Mouse (Mus musculus) midbrain, embryonic 10.5 days (tissue): ENCODE measurements around the gene Uba2. TPM values are rescaled to one million over a fixed set of nuclear protein-coding genes. Genes with fewer than 3 reads are reported as not detected.
A peak's percentile ranks its signal among the peaks of the same experiment; 100 is the strongest.
"Not testable (repeated sequence)": the region's sequence is repeated elsewhere in the genome, so short reads cannot be mapped to it uniquely, and the experiment has no call there.

Experiments
- DNase-seq: peaks from one replicate; pipeline ENCODE4 v3.0.0-alpha.2; 2017; ENCODE audit warnings: low spot score
- H3K27ac ChIP-seq: fragments of 300-500 bp; sonication (generic); replicated peaks from 2 replicates; pipeline ENCODE4 v1.5.1; 2016; ENCODE audit warnings: mild to moderate bottlenecking
- H3K27me3 ChIP-seq: fragments of 300-500 bp; sonication (generic); 2 replicates; pipeline ENCODE4 v1.6.1; 2016; ENCODE audit warnings: low read depth, mild to moderate bottlenecking; ENCODE audit not compliant: poor library complexity, severe bottlenecking
- H3K36me3 ChIP-seq: fragments of 300-500 bp; sonication (generic); 2 replicates; pipeline ENCODE4 v1.6.1; 2016; ENCODE audit warnings: mild to moderate bottlenecking, moderate library complexity
- H3K4me1 ChIP-seq: fragments of 300-500 bp; sonication (generic); 2 replicates; pipeline ENCODE4 v1.6.1; 2016
- H3K4me3 ChIP-seq: fragments of 300-500 bp; sonication (generic); 2 replicates; pipeline ENCODE4 v1.5.1; 2016; ENCODE audit warnings: mild to moderate bottlenecking, moderate library complexity
- H3K9me3 ChIP-seq: fragments of 300-500 bp; sonication (generic); replicated peaks from 2 replicates; pipeline ENCODE4 v1.6.1; 2016; ENCODE audit warnings: mild to moderate bottlenecking
- WGBS: fragments of 180-500 bp; shearing (Covaris S2); methylation state at CpG from one replicate; pipeline ENCODE4 v1.1.7; 2016; 5-methylcytosine and 5-hydroxymethylcytosine counted together
- polyA plus RNA-seq: library from polyadenylated mRNA; unstranded; fragments of >200 nt; fragmentation: Nextera tagmentation; extraction: Ambion mirVana; gene quantifications from 2 replicates; pipeline ENCODE4 v1.2.1, GENCODE M21; 2016

Gene Uba2
- polyA plus RNA-seq, 1 experiment from 2014 or later, result 288 TPM

DNA sequence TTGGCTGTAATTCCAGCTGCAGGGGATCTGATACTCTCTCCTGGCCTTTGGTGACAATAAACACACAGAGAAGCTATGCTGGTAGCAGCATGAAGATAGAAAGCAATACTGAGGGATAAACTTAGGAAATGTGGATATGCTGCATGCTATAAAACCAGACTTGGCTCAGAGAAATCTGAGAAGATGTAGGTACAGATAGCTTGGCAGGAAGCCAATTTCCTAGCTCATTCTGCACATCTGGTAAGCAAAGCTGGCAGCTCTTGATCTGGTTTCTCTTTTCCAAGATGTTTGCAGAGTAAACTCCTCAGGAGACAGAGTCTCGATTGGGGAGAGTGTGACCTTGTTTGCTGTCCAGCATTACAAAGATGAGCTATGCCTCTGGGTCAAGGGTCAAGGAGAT, 48.8 kb downstream of the Uba2 start:
- H3K9me3 ChIP-seq, H3K4me1 ChIP-seq, H3K4me3 ChIP-seq, H3K27ac ChIP-seq, H3K27me3 ChIP-seq, DNase-seq: not testable (repeated sequence)
- WGBS, result 39% methylated on average over 1 of the region's 1 CpGs
- H3K36me3 ChIP-seq, result peaks cover 61% of the 10 kb centered on the region

DNA sequence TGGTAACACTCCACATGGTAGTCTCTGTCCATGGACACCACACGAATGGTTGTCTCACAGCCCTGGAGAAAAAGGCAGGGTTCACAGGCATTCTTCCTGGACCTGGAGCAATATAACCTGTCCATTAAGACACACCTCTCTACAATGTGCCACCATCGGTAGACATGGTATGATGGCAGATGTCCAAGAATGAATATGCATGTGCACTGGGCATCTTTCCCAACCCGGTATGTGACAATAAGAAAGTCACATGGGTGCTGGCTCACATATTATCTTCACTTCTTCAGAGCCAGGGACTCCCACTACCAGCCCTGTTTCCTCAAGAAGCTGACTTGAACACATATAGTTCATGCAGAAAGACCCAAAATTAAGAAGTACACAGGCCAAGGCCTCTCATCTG, 52.8 kb downstream of the Uba2 start:
- H3K36me3 ChIP-seq, result peaks cover 84% of the 10 kb centered on the region
- H3K9me3 ChIP-seq, result no peaks in the 10 kb centered on the region
- no peak overlapping the region for H3K4me3 ChIP-seq
- WGBS, result 94% methylated on average over 3 of the region's 3 CpGs
- no peaks in the 10 kb centered on the region for H3K4me1 ChIP-seq
- H3K27ac ChIP-seq, result no peak overlapping the region
- no peak for DNase-seq
- H3K27me3 ChIP-seq, result no peaks in the 10 kb centered on the region

DNA sequence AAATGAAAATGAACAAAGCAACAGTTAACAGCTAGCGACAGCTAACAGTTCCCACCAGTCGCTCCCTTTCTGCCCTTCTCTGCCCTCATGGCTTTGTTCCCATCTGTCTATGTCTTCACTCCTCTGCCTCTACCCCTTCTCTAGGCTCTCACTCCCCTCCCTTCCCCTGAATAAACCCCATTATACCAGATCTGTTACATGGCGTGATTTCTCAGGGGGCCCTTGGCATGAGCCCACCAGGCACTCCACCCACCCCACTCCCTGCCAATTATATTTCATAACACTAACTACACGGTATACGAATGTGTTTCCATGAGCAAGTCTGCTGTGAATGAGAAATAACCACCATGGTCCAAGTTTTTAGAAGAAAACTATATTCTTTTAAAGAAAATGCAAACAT, 60.2 kb downstream of the Uba2 start:
- no peak for DNase-seq
- H3K4me1 ChIP-seq, result no peaks in the 10 kb centered on the region
- H3K36me3 ChIP-seq, result peaks cover 48% of the 10 kb centered on the region
- WGBS, result 91% methylated on average over 5 of the region's 5 CpGs
- H3K27ac ChIP-seq, result no peak overlapping the region
- no peaks in the 10 kb centered on the region for H3K27me3 ChIP-seq
- no peak overlapping the region for H3K4me3 ChIP-seq
- H3K9me3 ChIP-seq, result no peaks in the 10 kb centered on the region

DNA sequence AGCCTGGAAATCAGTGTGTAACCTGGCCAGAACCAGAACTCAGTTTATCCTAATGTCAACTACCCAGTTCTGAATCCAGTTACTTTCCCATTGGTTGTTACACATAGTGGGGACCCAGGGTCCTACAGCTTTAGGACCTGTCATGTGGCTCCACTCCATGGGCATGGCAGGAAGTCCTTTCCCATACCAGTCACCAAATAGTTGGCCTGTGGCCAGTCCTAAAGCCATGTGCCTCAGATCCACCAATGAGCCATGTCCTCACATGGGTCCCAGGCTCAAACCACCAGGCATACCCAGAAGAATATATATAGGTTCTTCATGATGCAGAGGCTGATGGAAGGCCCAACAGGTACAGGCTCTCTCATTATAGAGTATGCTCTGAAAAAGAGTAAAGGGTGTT, 68.1 kb downstream of the Uba2 start:
- Histone ChIP-seq H3K4me1 (no peaks in the 10 kb centered on the region), H3K9me3 (peaks cover 27% of the 10 kb centered on the region)
- no peak for DNase-seq

DNA sequence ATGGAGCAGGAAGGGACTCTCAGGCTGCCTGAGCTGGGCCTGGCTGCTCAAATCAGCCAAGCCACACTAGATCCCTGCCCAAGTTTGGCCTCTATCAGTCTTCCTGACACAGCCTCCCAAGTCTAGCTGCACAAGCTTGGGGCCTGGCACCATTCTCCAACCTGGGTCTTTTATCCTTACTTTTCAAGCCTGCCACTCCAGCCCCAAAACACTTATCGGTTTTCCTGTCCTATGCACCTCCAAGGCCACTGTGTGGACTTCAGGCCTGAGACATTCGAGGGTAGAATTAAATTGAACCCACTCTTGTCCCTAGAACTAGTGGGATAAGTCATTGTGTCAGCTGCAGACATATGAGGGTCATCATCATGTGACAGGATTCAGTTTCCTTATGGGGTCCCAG, 69.4 kb downstream of the Uba2 start:
- H3K9me3 ChIP-seq, result peaks cover 38% of the 10 kb centered on the region
- H3K27ac ChIP-seq, result no peak overlapping the region
- H3K27me3 ChIP-seq, result no peaks in the 10 kb centered on the region
- no peak for DNase-seq
- H3K4me1 ChIP-seq, result no peaks in the 10 kb centered on the region
- no peaks in the 10 kb centered on the region for H3K36me3 ChIP-seq
- H3K4me3 ChIP-seq, result no peak overlapping the region
- 79% methylated on average over 2 of the region's 2 CpGs for WGBS

More for the DNA sequence above, 68.1 kb downstream of the Uba2 start:
- H3K36me3 ChIP-seq, result no peaks in the 10 kb centered on the region
- no peak overlapping the region for H3K4me3 ChIP-seq
- no peak overlapping the region for H3K27ac ChIP-seq
- H3K27me3 ChIP-seq, result no peaks in the 10 kb centered on the region

DNA sequence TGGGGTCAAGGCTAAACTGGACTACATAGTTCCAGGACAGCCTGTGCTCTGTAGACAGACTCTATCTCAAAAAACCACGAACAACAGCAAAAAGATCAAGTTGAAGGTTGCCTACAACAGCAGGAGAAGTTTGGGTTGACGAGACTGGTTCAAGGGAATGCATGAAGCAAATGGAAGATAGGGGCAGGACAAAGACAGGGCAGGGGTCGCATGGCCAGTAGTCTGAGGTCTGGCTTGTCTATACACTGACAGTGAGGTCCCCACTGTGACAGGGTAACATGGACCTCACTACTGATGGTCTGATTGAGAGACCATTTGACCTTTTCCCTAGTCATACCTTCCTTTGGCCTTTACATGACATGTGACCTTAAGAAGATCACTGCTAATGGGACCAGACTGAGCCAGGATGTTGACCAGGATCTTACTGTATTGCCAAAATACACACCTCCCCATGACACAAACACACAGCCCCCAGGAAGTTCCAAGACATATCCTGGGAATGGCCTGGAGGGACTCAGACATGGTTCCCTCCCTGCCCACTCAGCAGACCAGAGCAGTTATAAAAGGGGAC, 74.4 kb downstream of the Uba2 start, which contains the start of gene Scgb1b30:
Scgb1b30 (plus strand) TSS at position 521 of the 571 bp plus-strand sequence.
- Histone ChIP-seq H3K36me3 (no peaks in the 10 kb centered on the region), H3K4me1 (no peaks in the 10 kb centered on the region), H3K27ac (no peak within 1 kb of the TSS), H3K4me3 (no peak within 1 kb of the TSS), H3K27me3 (no peaks in the 10 kb centered on the region), H3K9me3 (peaks cover 40% of the 10 kb centered on the region)
- 82% methylated on average over 3 of the region's 3 CpGs for WGBS
- DNase-seq, result peak; percentile 4

Other genes starting within 250 kb of the Uba2 start
- not detected in 2 replicates for gene Scgb2b26, start 224.6 kb downstream of the Uba2 start, polyA plus RNA-seq
- gene Scgb2b27, start 155.7 kb downstream of the Uba2 start, polyA plus RNA-seq, result not detected in 2 replicates
- gene Scgb1b27, start 148.1 kb downstream of the Uba2 start, polyA plus RNA-seq, result not detected in 2 replicates
- not detected in 2 replicates for gene Scgb1b30, start 74.2 kb downstream of the Uba2 start, polyA plus RNA-seq
- gene Wtip, start 36.3 kb downstream of the Uba2 start, polyA plus RNA-seq, result 3.3 and 5.0 TPM in 2 replicates
- gene Pdcd2l, start 27.1 kb upstream of the Uba2 start, polyA plus RNA-seq, result 77.9 and 79.9 TPM in 2 replicates
- 324 and 395 TPM in 2 replicates for gene Gpi1, start 60.7 kb upstream of the Uba2 start, polyA plus RNA-seq
- gene Gm6096, start 81.4 kb upstream of the Uba2 start, polyA plus RNA-seq, result not detected in 2 replicates
- gene 4931406P16Rik, start 144.0 kb upstream of the Uba2 start, polyA plus RNA-seq, result 26.6 and 28.8 TPM in 2 replicates
- gene Lsm14a, start 223.7 kb upstream of the Uba2 start, polyA plus RNA-seq, result 109 and 110 TPM in 2 replicates